Comparison of ENCODE assay signal across 8 mouse cellular contexts in the genomic region with DNA sequence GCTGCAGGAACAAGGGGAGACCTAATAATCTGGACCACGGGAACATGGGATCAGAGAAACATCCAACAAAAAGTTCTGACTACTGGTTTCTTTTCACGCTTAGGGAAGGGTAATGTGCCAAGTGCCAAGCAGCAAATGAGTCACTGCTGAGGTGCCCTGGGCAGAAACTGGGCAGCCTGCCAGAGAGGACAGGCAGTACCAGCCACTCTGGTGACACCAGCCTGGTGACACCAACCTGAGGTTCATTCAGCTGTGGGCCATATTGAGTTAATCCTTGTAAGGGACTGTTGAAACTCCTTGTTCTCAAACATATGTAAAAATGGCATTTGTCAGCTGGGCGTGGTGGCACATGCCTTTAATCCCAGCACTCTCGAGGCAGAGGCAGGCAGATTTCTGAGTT. TPM values are rescaled to one million over a fixed set of nuclear protein-coding genes. Genes with fewer than 3 reads are reported as not detected.
A peak's percentile ranks its signal among the peaks of the same experiment; 100 is the strongest.
DNase-seq lines count a peak whose midpoint lies in the region; ATAC-seq and TF ChIP-seq lines count a peak whose summit lies in the region.

No protein-coding gene starts in this region.

- no peak for TF ChIP-seq CTCF in gastrocnemius, adult 2 months (IDR thresholded peaks at IDR 0.05)

- intact Hi-C loops in gastrocnemius, adult 2 months (cut with DNase I) = loop anchor here (5.0 kb wide), 1 partner anchor 53 kb away; no protein-coding TSS in a partner anchor
- intact Hi-C loops in heart, postnatal 14 days (cut with DNase I) = no loop called here

- peak overlapping the region; percentile 96 for H3K27ac ChIP-seq in gastrocnemius, adult 2 months

- DNase-seq in gastrocnemius, adult 2 months = peak; percentile 50
- DNase-seq in gastrocnemius, adult 8-10 months (ENCODE audit: low spot score in 2 of 2) = no peak
- peak; percentile 54 for DNase-seq in ES-CJ7 (ENCODE audit: low read depth, low spot score)
- peak; percentile 27 to 30 for DNase-seq in heart, postnatal 14 days
- DNase-seq in lung, postnatal 25 days (ENCODE audit: low spot score) = peak; percentile 53
- no peak for DNase-seq in right cerebral cortex, postnatal 14 days
- DNase-seq in right cerebral cortex, adult 2 months (ENCODE audit: low spot score in 2 of 2) = no peak

- no peak for ATAC-seq in erythroblast, adult 5-6 weeks (replicated peaks; ENCODE audit: low FRiP score, poor library complexity, severe bottlenecking)

- no peak overlapping the region for H3K4me3 ChIP-seq in gastrocnemius, adult 2 months

RNA-seq across cellular contexts. Expression of gene Rcc1, which starts 1.2 kb away (rescaled TPM):
- total RNA-seq in gastrocnemius, adult 2 months (2021) = 1 to 10 TPM; 7.7 to 7.8 TPM
- 1 to 10 TPM; 4.8 to 8.4 (median 8.1) TPM for total RNA-seq in gastrocnemius, adult 8-10 months (2022)
- 10 to 100 TPM in 1 of 2 experiments, 1 to 10 TPM in 1; 9.5 to 13.3 TPM for total RNA-seq in heart, postnatal 14 days (2021)
- total RNA-seq in erythroblast, adult 5-6 weeks (2015; ENCODE audit: low replicate concordance) = 5.6 and 16.1 TPM in 2 replicates
- 12.4 and 17.8 TPM in 2 replicates for total RNA-seq in erythroblast, adult 5-6 weeks (2017; ENCODE audit: low replicate concordance)

RNA-seq across cellular contexts. Expression of gene Trnau1ap, which starts 25.2 kb away (rescaled TPM):
- total RNA-seq in gastrocnemius, adult 2 months (2021) = 10 to 100 TPM; 10.4 to 11.7 TPM
- total RNA-seq in gastrocnemius, adult 8-10 months (2022) = 10 to 100 TPM in 3 of 4 experiments, 1 to 10 TPM in 1; 9.4 to 13.4 (median 11.1) TPM
- total RNA-seq in heart, postnatal 14 days (2021) = 10 to 100 TPM; 21.6 to 24.6 TPM
- total RNA-seq in erythroblast, adult 5-6 weeks (2015; ENCODE audit: low replicate concordance) = 11.9 and 12.5 TPM in 2 replicates
- total RNA-seq in erythroblast, adult 5-6 weeks (2017; ENCODE audit: low replicate concordance) = 12.4 and 13.2 TPM in 2 replicates

RNA-seq across cellular contexts. Expression of gene Rab42, which starts 51.4 kb away (rescaled TPM):
- total RNA-seq in gastrocnemius, adult 2 months (2021) = under 1 TPM in 1 of 2 experiments, not detected in 1; 0.33 TPM
- total RNA-seq in gastrocnemius, adult 8-10 months (2022) = 1 to 10 TPM in 1 of 4 experiments, under 1 TPM in 1, not detected in 2; 0.58 to 1.5 TPM
- under 1 TPM; 0.39 to 0.76 TPM for total RNA-seq in heart, postnatal 14 days (2021)
- total RNA-seq in erythroblast, adult 5-6 weeks (2015; ENCODE audit: low replicate concordance) = not detected in 2 replicates
- not detected in 2 replicates for total RNA-seq in erythroblast, adult 5-6 weeks (2017; ENCODE audit: low replicate concordance)

Comparison
In these comparisons a context has a peak if more than half of its experiments do, and no peak if none do; other contexts are left out.
1. DNase-seq: peak in gastrocnemius, adult 2 months (single experiment), ES-CJ7 (single experiment), heart, postnatal 14 days (2 of 2) and lung, postnatal 25 days (single experiment); none in gastrocnemius, adult 8-10 months (0 of 2), right cerebral cortex, postnatal 14 days (single experiment) and right cerebral cortex, adult 2 months (0 of 2).